19 mouse cellular contexts compared by ENCODE assay signal in genomic region chr7:81356360-81356759, GRCm38 (mm10). TPM values are rescaled to one million over a fixed set of nuclear protein-coding genes. Genes with fewer than 3 reads are reported as not detected.
DNase-seq lines count a peak whose midpoint lies in the region; ATAC-seq and TF ChIP-seq lines count a peak whose summit lies in the region.
"Had no signal": no experiment of that assay in that cellular context is flagged by ENCODE, and none has a peak within 500 bp of the region (broad histone marks: within the 10 kb centered on the region; RNA-seq: fewer than 3 reads in every experiment).

No protein-coding gene starts in this region.

- no peaks in the 10 kb centered on the region; the same call in 1 of the 2 replicates for H3K27me3 ChIP-seq in embryonic facial prominence, embryonic 10.5 days (replicated peaks; ENCODE audit: low read depth, poor library complexity, severe bottlenecking)
- H3K27me3 ChIP-seq in limb, embryonic 10.5 days (ENCODE audit: low read depth, poor library complexity, severe bottlenecking), result no peaks in the 10 kb centered on the region
- peaks cover 3% of the 10 kb centered on the region; the same call in 1 of the 2 replicates for H3K27me3 ChIP-seq in kidney, embryonic 15.5 days
- H3K27me3 ChIP-seq: embryonic facial prominence, embryonic 12.5 days; forebrain, embryonic 13.5 days; forebrain, embryonic 15.5 days had no signal

- H3K4me3 ChIP-seq in gastrocnemius, adult 2 months, result peak overlapping the region; percentile 23
- H3K4me3 ChIP-seq in embryonic facial prominence, embryonic 10.5 days, result no peak overlapping the region
- H3K4me3 ChIP-seq in limb, embryonic 10.5 days, result no peak overlapping the region
- no peak overlapping the region for H3K4me3 ChIP-seq in kidney, embryonic 15.5 days (replicated peaks)
- H3K4me3 ChIP-seq: embryonic facial prominence, embryonic 12.5 days; forebrain, embryonic 13.5 days; forebrain, embryonic 15.5 days had no signal

- peak overlapping the region; percentile 90 for H3K27ac ChIP-seq in gastrocnemius, adult 2 months
- H3K27ac ChIP-seq in embryonic facial prominence, embryonic 10.5 days (replicated peaks), result no peak overlapping the region
- H3K27ac ChIP-seq in limb, embryonic 10.5 days, result no peak overlapping the region
- no peak overlapping the region for H3K27ac ChIP-seq in kidney, embryonic 15.5 days
- H3K27ac ChIP-seq: embryonic facial prominence, embryonic 12.5 days; forebrain, embryonic 13.5 days; forebrain, embryonic 15.5 days had no signal

- H3K4me2 ChIP-seq in kidney, embryonic 15.5 days, result no peak overlapping the region
- H3K4me2 ChIP-seq: embryonic facial prominence, embryonic 12.5 days; forebrain, embryonic 13.5 days; forebrain, embryonic 15.5 days had no signal

- peak; percentile 51 for DNase-seq in gastrocnemius, adult 2 months
- DNase-seq in gastrocnemius, adult 8-10 months (ENCODE audit: low spot score in 2 of 2), result no peak
- DNase-seq in embryonic facial prominence, embryonic 10.5 days (ENCODE audit: low spot score), result peak; percentile 1
- peak; percentile 24 for DNase-seq in limb, embryonic 10.5 days (ENCODE audit: low spot score)
- no peak for DNase-seq in thymus, postnatal 0 days (ENCODE audit: low spot score)
- DNase-seq: adrenal gland, adult 2 months; adrenal gland, postnatal 10 days; adrenal gland, postnatal 25 days; cerebellum, adult 11 months; cerebellum, adult 18-20 months; cerebellum, adult 8-10 months; cerebellum, adult 9-11 months; cerebellum, postnatal 14 days; cerebellum, postnatal 36 days; embryo, embryonic 11 days had no signal

- 91% methylated on average over 1 of the region's 1 CpGs for WGBS in embryonic facial prominence, embryonic 10.5 days
- WGBS in limb, embryonic 10.5 days, result 87% methylated on average over 1 of the region's 1 CpGs
- 100% methylated on average over 1 of the region's 1 CpGs for WGBS in kidney, embryonic 15.5 days

- ATAC-seq in kidney, embryonic 15.5 days (replicated peaks; ENCODE audit: low FRiP score), result no peak
- ATAC-seq: forebrain, embryonic 13.5 days; forebrain, embryonic 15.5 days had no signal

- no peak overlapping the region for H3K9ac ChIP-seq in kidney, embryonic 15.5 days
- H3K9ac ChIP-seq: embryonic facial prominence, embryonic 12.5 days; forebrain, embryonic 13.5 days; forebrain, embryonic 15.5 days had no signal

- H3K36me3 ChIP-seq in embryonic facial prominence, embryonic 10.5 days (replicated peaks), result no peaks in the 10 kb centered on the region
- H3K36me3 ChIP-seq in limb, embryonic 10.5 days, result no peaks in the 10 kb centered on the region
- H3K36me3 ChIP-seq in kidney, embryonic 15.5 days, result no peaks in the 10 kb centered on the region
- H3K36me3 ChIP-seq: embryonic facial prominence, embryonic 12.5 days; forebrain, embryonic 15.5 days had no signal

- intact Hi-C loops in gastrocnemius, adult 2 months (cut with DNase I), result no loop called here

- H3K9me3 ChIP-seq in embryonic facial prominence, embryonic 10.5 days, result no peaks in the 10 kb centered on the region
- H3K9me3 ChIP-seq in limb, embryonic 10.5 days (replicated peaks), result no peaks in the 10 kb centered on the region
- H3K9me3 ChIP-seq in kidney, embryonic 15.5 days (replicated peaks), result no peaks in the 10 kb centered on the region
- H3K9me3 ChIP-seq: embryonic facial prominence, embryonic 12.5 days; forebrain, embryonic 13.5 days; forebrain, embryonic 15.5 days had no signal

- no peak for TF ChIP-seq CTCF in gastrocnemius, adult 2 months (IDR thresholded peaks at IDR 0.05)

- H3K4me1 ChIP-seq in embryonic facial prominence, embryonic 10.5 days, result no peaks in the 10 kb centered on the region
- peaks cover 23% of the 10 kb centered on the region for H3K4me1 ChIP-seq in limb, embryonic 10.5 days
- no peaks in the 10 kb centered on the region for H3K4me1 ChIP-seq in kidney, embryonic 15.5 days
- H3K4me1 ChIP-seq: embryonic facial prominence, embryonic 12.5 days; forebrain, embryonic 13.5 days; forebrain, embryonic 15.5 days had no signal

RNA-seq across cellular contexts. Expression of gene Rps17, which starts 11.3 kb away (rescaled TPM):
- total RNA-seq in gastrocnemius, adult 2 months (2021), result 100 to 1,000 TPM; 725 to 864 TPM
- 100 to 1,000 TPM; 756 to 885 (median 813) TPM for total RNA-seq in gastrocnemius, adult 8-10 months (2022)
- 1,210 and 1,245 TPM in 2 replicates for polyA plus RNA-seq in embryonic facial prominence, embryonic 10.5 days (2016; fragmentation: Nextera tagmentation; extraction: Ambion mirVana)
- polyA plus RNA-seq in limb, embryonic 10.5 days (2016; fragmentation: Nextera tagmentation; extraction: Ambion mirVana), result 1,200 and 1,332 TPM in 2 replicates
- polyA plus RNA-seq in thymus, postnatal 0 days (2015; fragmentation: Nextera tagmentation; extraction: Ambion mirVana), result 1,759 and 1,761 TPM in 2 replicates
- polyA plus RNA-seq in kidney, embryonic 15.5 days (2015; fragmentation: Nextera tagmentation; extraction: Ambion mirVana), result 1,359 and 1,501 TPM in 2 replicates

Comparison
In these comparisons a context has a peak if more than half of its experiments do, and no peak if none do; other contexts are left out.
1. DNase-seq: peak in gastrocnemius, adult 2 months (single experiment), embryonic facial prominence, embryonic 10.5 days (single experiment) and limb, embryonic 10.5 days (single experiment); none in gastrocnemius, adult 8-10 months (0 of 2) and thymus, postnatal 0 days (single experiment).